Mouse (Mus musculus) spleen, adult 2 months (tissue): Measurements from ENCODE around the gene Cfap61. TPM values are rescaled to one million over a fixed set of nuclear protein-coding genes. Genes with fewer than 3 reads are reported as not detected.

Source experiments
- DNase-seq, 2 experiments: peaks; one replicate each; pipeline versions ENCODE4 v3.0.0 to v3.0.0-alpha.2; 2012 to 2021; ENCODE audit warnings: low spot score in 2 of 2, low read depth in 1 of 2
- H3K27ac ChIP-seq: fragments of 200-500 bp; 2 replicates; pipeline ENCODE4 v1.5.1; 2012; ENCODE audit warnings: low read length, inconsistent platforms; ENCODE audit not compliant: insufficient read depth
- H3K27me3 ChIP-seq: fragments of 200-500 bp; 2 replicates; pipeline ENCODE4 v1.6.1; 2012; ENCODE audit warnings: mild to moderate bottlenecking, moderate library complexity, low read length, inconsistent platforms; ENCODE audit not compliant: control insufficient read depth, insufficient read depth
- H3K36me3 ChIP-seq: fragments of 200-500 bp; 2 replicates; pipeline ENCODE4 v1.6.1; 2012; ENCODE audit warnings: mild to moderate bottlenecking, low read length, inconsistent platforms; ENCODE audit not compliant: control insufficient read depth, insufficient read depth
- H3K4me1 ChIP-seq: fragments of 200-500 bp; 2 replicates; pipeline ENCODE4 v1.6.1; 2011; ENCODE audit warnings: inconsistent platforms; ENCODE audit not compliant: control insufficient read depth, insufficient read depth, insufficient read length
- H3K4me3 ChIP-seq: fragments of 200-500 bp; 2 replicates; pipeline ENCODE4 v1.5.1; 2011; ENCODE audit warnings: mild to moderate bottlenecking, inconsistent platforms; ENCODE audit not compliant: insufficient read depth, insufficient read length; ENCODE audit errors: extremely low read depth
- CTCF ChIP-seq: fragments of 200-500 bp; IDR thresholded peaks from 2 replicates; pipeline ENCODE4 v1.5.1; 2011; ENCODE audit warnings: mild to moderate bottlenecking, inconsistent platforms; ENCODE audit not compliant: insufficient read depth, insufficient read length, insufficient replicate concordance; ENCODE audit errors: extremely low read depth
- POLR2A ChIP-seq: fragments of 200-500 bp; IDR thresholded peaks from 2 replicates; pipeline ENCODE4 v1.6.1; 2011; ENCODE audit warnings: low read depth, low read length, inconsistent platforms
- WGBS: fragments of 180-500 bp; shearing (Covaris S2); methylation state at CpG from one replicate; pipeline ENCODE4 v1.1.7; 2018; 5-methylcytosine and 5-hydroxymethylcytosine counted together
- polyA plus RNA-seq: library from polyadenylated mRNA; depleted of rRNA; stranded (reverse); fragments of >200 nt; gene quantifications from 2 replicates; pipeline ENCODE4 v1.2.3, GENCODE M21; 2012

Gene Cfap61
- polyA plus RNA-seq, 1 experiment = 0.40 TPM

- H3K36me3 ChIP-seq = no peaks in the 10 kb centered on the region
- no peak overlapping the region for H3K4me3 ChIP-seq
- no peaks in the 10 kb centered on the region for H3K4me1 ChIP-seq
- 88% methylated on average over 5 of the region's 5 CpGs for WGBS
- no peaks in the 10 kb centered on the region for H3K27me3 ChIP-seq
- H3K27ac ChIP-seq = no peak overlapping the region
- no peak for TF ChIP-seq CTCF
- no peak for TF ChIP-seq POLR2A
- no peak for DNase-seq
Measured at GRCm38 (mm10) chr2:146049339-146049738, 114.8 kb downstream of the Cfap61 start.

- H3K4me3 ChIP-seq = no peak overlapping the region
- WGBS = 46% methylated on average over 3 of the region's 3 CpGs
- H3K27ac ChIP-seq = no peak overlapping the region
- H3K27me3 ChIP-seq = no peaks in the 10 kb centered on the region
- H3K36me3 ChIP-seq = no peaks in the 10 kb centered on the region
- no peak for DNase-seq
- TF ChIP-seq CTCF = no peak
- no peak for TF ChIP-seq POLR2A
- H3K4me1 ChIP-seq = no peaks in the 10 kb centered on the region
Measured at GRCm38 (mm10) chr2:146050069-146050468, 115.5 kb downstream of the Cfap61 start.

DNA sequence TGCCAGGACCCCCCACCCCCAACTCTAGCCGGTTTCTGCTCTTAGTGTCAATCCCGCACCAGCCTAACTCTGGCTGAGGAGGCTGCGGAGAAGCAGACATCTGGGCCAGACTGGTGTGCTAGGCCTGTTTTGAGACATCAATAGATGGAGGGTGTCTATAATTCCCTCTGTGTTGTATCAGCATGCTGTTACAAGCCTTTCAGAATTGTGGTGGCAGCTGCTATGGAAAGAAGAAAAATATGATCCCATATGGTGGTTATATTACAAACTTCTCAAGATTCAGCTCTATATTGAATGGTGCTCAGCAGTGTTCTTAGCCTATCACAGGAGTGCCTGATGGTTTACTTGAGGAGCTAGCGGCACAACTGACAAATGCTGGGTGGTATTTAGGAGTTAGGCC lies 116.8 kb downstream of the Cfap61 start:
- 96% methylated on average over 4 of the region's 4 CpGs for WGBS
- TF ChIP-seq POLR2A (no peak), CTCF (no peak)
- no peaks in the 10 kb centered on the region for H3K36me3 ChIP-seq
- H3K27me3 ChIP-seq = no peaks in the 10 kb centered on the region
- no peak overlapping the region for H3K4me3 ChIP-seq
- no peak for DNase-seq
- H3K27ac ChIP-seq = no peak overlapping the region
- H3K4me1 ChIP-seq = no peaks in the 10 kb centered on the region

GRCm38 (mm10) chr2:146057123-146057522 lies 122.5 kb downstream of the Cfap61 start:
- Histone ChIP-seq H3K36me3 (no peaks in the 10 kb centered on the region), H3K27ac (no peak overlapping the region), H3K27me3 (no peaks in the 10 kb centered on the region), H3K4me3 (no peak overlapping the region), H3K4me1 (no peaks in the 10 kb centered on the region)
- no peak for DNase-seq
- 78% methylated on average over 4 of the region's 4 CpGs for WGBS
- TF ChIP-seq CTCF (no peak), POLR2A (no peak)

DNA sequence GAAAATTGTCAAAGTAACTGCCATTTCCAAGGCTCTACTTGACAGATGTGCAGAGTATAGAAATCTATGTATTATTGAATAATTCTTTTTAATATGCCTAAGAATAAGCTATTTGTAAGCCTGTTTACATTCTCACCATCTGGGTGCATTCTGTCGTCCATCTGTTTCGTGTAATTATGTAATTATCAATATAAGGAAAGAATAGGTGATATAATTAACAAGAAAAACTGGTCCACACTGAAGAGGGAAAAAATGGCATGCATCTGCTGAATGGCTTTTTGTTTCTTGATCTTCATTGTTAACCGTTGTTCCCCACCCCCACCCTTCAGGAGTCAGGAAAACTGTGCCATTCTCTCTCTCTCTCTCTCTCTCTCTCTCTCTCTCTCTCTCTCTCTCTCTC lies 124.2 kb downstream of the Cfap61 start:
- WGBS = 80% methylated on average over 3 of the region's 3 CpGs
- no peak overlapping the region for H3K27ac ChIP-seq
- DNase-seq = no peak
- no peaks in the 10 kb centered on the region for H3K4me1 ChIP-seq
- H3K27me3 ChIP-seq = no peaks in the 10 kb centered on the region
- H3K4me3 ChIP-seq = no peak overlapping the region
- H3K36me3 ChIP-seq = no peaks in the 10 kb centered on the region
- TF ChIP-seq CTCF (no peak), POLR2A (no peak)

DNA sequence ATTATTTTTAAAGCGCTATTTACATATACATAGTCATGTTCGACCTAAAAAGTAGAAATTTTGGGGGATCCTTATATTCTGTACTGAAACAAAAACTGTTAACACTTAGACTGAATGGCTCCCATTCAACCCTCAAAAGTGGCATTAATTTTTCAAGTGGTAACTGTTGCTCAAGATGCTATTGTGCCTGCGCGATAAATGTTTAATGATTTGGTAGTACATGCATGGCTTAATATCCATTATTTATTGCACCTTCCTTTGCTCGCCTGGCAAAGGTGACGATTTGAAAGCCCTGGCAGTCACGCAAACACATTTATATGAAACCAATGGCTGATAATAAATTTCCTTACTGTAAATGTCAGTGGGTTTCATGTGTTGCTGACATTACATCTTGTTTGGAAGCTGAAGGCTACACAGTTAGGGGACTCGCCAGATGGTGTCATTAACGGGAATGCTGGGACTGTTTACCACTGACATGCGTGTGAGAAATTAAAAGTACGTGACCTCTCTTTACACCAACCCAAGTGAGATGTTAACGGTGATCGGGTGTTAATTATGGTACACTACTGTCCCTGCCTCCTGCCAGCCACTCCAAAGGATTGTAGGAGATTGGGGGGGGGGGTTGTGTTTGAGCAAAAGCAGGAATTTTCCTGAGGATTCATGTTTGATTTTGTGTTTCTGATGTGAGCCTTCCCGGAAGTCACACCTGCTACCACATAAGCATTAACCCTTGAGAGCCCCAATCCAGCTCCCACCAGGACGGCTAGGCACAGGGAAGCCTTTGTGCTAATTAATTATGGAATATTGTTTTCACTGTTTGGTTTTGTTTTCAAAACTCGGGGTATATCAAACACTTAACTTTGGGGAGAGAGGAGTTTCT lies 127.1 kb downstream of the Cfap61 start:
- 76% methylated on average over 16 of the region's 16 CpGs for WGBS
- Histone ChIP-seq H3K27ac (no peak overlapping the region), H3K4me3 (no peak overlapping the region), H3K36me3 (no peaks in the 10 kb centered on the region), H3K4me1 (no peaks in the 10 kb centered on the region), H3K27me3 (no peaks in the 10 kb centered on the region)
- TF ChIP-seq CTCF (no peak), POLR2A (no peak)
- DNase-seq = no peak

DNA sequence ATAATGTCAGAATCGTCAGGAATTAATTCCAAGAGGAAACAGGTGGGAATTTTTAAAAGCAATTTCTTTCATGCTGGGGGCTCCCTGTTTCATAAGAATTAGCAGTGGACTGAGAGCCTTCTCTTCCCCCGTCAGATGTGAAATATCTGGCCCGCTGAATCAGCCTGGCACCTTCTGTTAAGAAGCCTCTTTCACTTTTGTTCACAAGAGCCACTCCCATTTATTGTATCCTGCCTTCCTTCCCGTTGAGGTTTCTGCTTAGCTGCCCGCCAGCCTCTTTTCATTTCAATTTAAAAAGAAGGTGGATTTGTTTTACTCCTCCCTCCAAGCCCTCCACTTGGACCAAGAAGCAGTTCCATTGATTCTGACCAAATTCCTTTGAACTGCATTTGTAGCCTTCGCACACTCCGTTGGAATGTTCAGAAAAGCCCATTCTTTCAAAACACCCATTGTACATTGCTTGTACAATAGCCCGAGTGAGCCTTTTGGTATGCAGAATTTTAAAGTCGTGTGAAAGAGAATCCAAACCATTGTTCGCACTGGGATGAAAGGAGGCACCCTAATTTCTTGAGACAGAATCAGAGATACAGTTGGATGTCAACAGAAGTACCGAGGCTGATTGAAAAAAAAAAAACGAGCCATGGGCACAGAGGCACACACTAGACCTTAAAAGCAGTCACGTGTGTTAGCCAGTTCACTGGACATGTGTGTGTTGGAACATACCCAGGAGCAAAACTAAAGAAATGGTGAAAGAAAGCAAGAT lies 127.9 kb downstream of the Cfap61 start:
- no peak for TF ChIP-seq CTCF
- no peak for TF ChIP-seq POLR2A
- no peaks in the 10 kb centered on the region for H3K4me1 ChIP-seq
- no peaks in the 10 kb centered on the region for H3K27me3 ChIP-seq
- H3K4me3 ChIP-seq = no peak overlapping the region
- no peak overlapping the region for H3K27ac ChIP-seq
- DNase-seq = no peak
- no peaks in the 10 kb centered on the region for H3K36me3 ChIP-seq
- WGBS = 22% methylated on average over 13 of the region's 13 CpGs
